Mouse (Mus musculus) midbrain, postnatal 0 days (tissue): ENCODE data around the gene Olfr993. TPM values are rescaled to one million over a fixed set of nuclear protein-coding genes. Genes with fewer than 3 reads are reported as not detected.

ENCODE experiments used
- ATAC-seq: fragments of 200-750 bp; cut with Nextera tagmentation; 2 replicates; pipeline ENCODE4 v1.8.0; 2017; ENCODE audit warnings: moderate number of reproducible peaks, mild to moderate bottlenecking, moderate TSS enrichment, moderate library complexity; ENCODE audit not compliant: low FRiP score
- DNase-seq: peaks from one replicate; pipeline ENCODE4 v3.0.0-alpha.2; 2015; ENCODE audit warnings: low spot score
- H3K27ac ChIP-seq: fragments of 300-500 bp; sonication (generic); 2 replicates; pipeline ENCODE4 v1.5.1; 2014; ENCODE audit warnings: low read depth, mild to moderate bottlenecking, low read length, mixed read lengths
- H3K27me3 ChIP-seq: fragments of 300-500 bp; sonication (generic); 2 replicates; pipeline ENCODE4 v1.6.1; 2014; ENCODE audit warnings: low read length, control low read depth, mixed read lengths; ENCODE audit not compliant: insufficient read depth
- H3K36me3 ChIP-seq: fragments of 300-500 bp; sonication (generic); 2 replicates; pipeline ENCODE4 v1.6.1; 2014; ENCODE audit warnings: low read length, control low read depth, mixed read lengths; ENCODE audit not compliant: insufficient read depth
- H3K4me1 ChIP-seq: fragments of 300-500 bp; sonication (generic); 2 replicates; pipeline ENCODE4 v1.6.1; 2014; ENCODE audit warnings: mild to moderate bottlenecking, control low read depth, antibody characterized with exemption, low read length, mixed read lengths; ENCODE audit not compliant: insufficient read depth
- H3K4me2 ChIP-seq: fragments of 300-500 bp; sonication (generic); 2 replicates; pipeline ENCODE4 v1.6.1; 2014; ENCODE audit warnings: low read depth, mild to moderate bottlenecking, low read length, mixed read lengths; ENCODE audit not compliant: poor library complexity, severe bottlenecking
- H3K4me3 ChIP-seq: fragments of 300-500 bp; sonication (generic); 2 replicates; pipeline ENCODE4 v1.5.1; 2014; ENCODE audit warnings: low read depth, mild to moderate bottlenecking, low read length, moderate library complexity
- H3K9ac ChIP-seq: fragments of 300-500 bp; sonication (generic); replicated peaks from 2 replicates; pipeline ENCODE4 v1.6.1; 2014; ENCODE audit warnings: mild to moderate bottlenecking, low read length, moderate library complexity, mixed read lengths; ENCODE audit not compliant: poor library complexity, severe bottlenecking
- H3K9me3 ChIP-seq: fragments of 300-500 bp; sonication (generic); 2 replicates; pipeline ENCODE4 v1.6.1; 2016; ENCODE audit warnings: low read length, control low read depth
- CTCF ChIP-seq: IDR thresholded peaks from 2 replicates; pipeline ENCODE4 v1.5.1; 2016; ENCODE audit warnings: antibody characterized with exemption, mild to moderate bottlenecking
- WGBS: fragments of 180-500 bp; shearing (Covaris S2); extraction: QIAGEN DNeasy Blood & Tissue Kit; methylation state at CpG from one replicate; pipeline ENCODE4 v1.1.7; 2014; 5-methylcytosine and 5-hydroxymethylcytosine counted together
- polyA plus RNA-seq: library from polyadenylated mRNA; unstranded; fragments of >200 nt; fragmentation: Nextera tagmentation; extraction: Ambion mirVana; gene quantifications from 2 replicates; pipeline ENCODE4 v1.2.1, GENCODE M21; 2015
- total RNA-seq: library from RNA; depleted of rRNA; stranded (reverse); fragments of >200 nt; gene quantifications from 2 replicates; pipeline ENCODE4 v1.2.3, GENCODE M21; 2014; rRNA removed

Olfr993 gene
- total RNA-seq (not detected in 2 replicates), polyA plus RNA-seq (not detected in 2 replicates)

DNA sequence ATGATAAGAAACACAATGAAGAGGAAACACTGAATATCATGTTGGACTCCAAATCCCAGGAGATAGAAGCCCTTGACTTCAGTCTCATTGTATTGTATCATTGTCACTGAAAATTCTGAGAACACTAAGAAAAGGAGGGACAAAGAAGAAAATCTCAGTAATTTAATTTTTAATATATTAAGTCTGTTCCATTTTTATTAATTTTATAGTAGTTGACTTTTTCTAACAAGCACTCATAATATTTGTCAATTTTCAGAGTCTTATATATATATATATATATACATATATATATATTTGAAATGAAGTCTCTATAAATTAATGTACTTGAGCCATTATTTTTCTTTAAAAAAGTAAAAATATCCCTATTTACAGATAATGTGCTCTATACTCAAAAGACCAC is at the start of gene Olfr993:
Gene Olfr993, minus strand, starts transcription at position 101 of the 400 bp plus-strand sequence.
- Histone ChIP-seq H3K4me2 (no peak within 1 kb of the TSS), H3K4me1 (no peaks in the 10 kb centered on the region), H3K36me3 (no peaks in the 10 kb centered on the region), H3K27me3 (no peaks in the 10 kb centered on the region), H3K27ac (no peak within 1 kb of the TSS), H3K9ac (no peak within 1 kb of the TSS), H3K9me3 (no peaks in the 10 kb centered on the region), H3K4me3 (no peak within 1 kb of the TSS)
- ATAC-seq = no peak
- no peak for DNase-seq
- no peak for TF ChIP-seq CTCF

- TF ChIP-seq CTCF = no peak
- H3K27me3 ChIP-seq = no peaks in the 10 kb centered on the region
- no peak within 1 kb of the TSS for H3K9ac ChIP-seq
- H3K4me2 ChIP-seq = no peak within 1 kb of the TSS
- no peaks in the 10 kb centered on the region for H3K4me1 ChIP-seq
- ATAC-seq = no peak
- WGBS = 14% methylated on average over 1 of the region's 1 CpGs
- H3K9me3 ChIP-seq = no peaks in the 10 kb centered on the region
- no peak for DNase-seq
- no peaks in the 10 kb centered on the region for H3K36me3 ChIP-seq
- H3K4me3 ChIP-seq = no peak within 1 kb of the TSS
- H3K27ac ChIP-seq = no peak within 1 kb of the TSS
Observed at GRCm38 (mm10) chr2:85443539-85443938, 28.9 kb upstream of the Olfr993 start, which contains the start of gene Olfr995. TSS of gene Olfr995 (minus strand) at chr2:85443639.

- Histone ChIP-seq H3K27ac (no peak overlapping the region), H3K9me3 (no peaks in the 10 kb centered on the region), H3K36me3 (no peaks in the 10 kb centered on the region), H3K27me3 (no peaks in the 10 kb centered on the region), H3K4me2 (no peak overlapping the region), H3K4me1 (no peaks in the 10 kb centered on the region), H3K9ac (no peak overlapping the region), H3K4me3 (no peak overlapping the region)
- no peak for DNase-seq
- no peak for TF ChIP-seq CTCF
- no peak for ATAC-seq
Observed at GRCm38 (mm10) chr2:85442546-85442945, 27.9 kb upstream of the Olfr993 start.

DNA sequence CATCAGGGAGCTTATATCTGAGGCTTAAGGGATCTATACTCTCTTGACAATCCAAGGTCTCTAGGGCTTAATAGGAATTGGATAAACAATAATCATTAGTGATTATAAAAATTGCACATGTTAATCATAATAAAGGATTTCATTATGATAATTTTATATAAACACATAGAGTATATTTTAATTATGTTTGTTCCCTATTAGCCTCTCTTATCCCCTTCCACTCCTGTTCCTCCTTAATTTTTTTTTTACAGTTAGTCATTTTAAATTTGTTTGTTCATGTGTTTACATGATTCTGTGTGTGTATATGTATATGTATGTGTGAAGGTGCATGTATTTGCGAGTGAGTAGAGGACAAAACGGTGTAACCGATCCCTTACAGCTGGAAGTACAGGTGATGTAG is 21.7 kb upstream of the Olfr993 start, which contains the start of gene Olfr994:
Gene Olfr994, minus strand, starts transcription at position 101 of the 400 bp plus-strand sequence.
- no peak within 1 kb of the TSS for H3K9ac ChIP-seq
- no peak for ATAC-seq
- WGBS = 94% methylated on average over 3 of the region's 3 CpGs

GRCm38 (mm10) chr2:85425893-85426292 is 11.2 kb upstream of the Olfr993 start:
- no peaks in the 10 kb centered on the region for H3K9me3 ChIP-seq
- no peak overlapping the region for H3K9ac ChIP-seq
- H3K27ac ChIP-seq = no peak overlapping the region
- WGBS = 91% methylated on average over 1 of the region's 1 CpGs
- H3K27me3 ChIP-seq = no peaks in the 10 kb centered on the region
- TF ChIP-seq CTCF = no peak
- no peaks in the 10 kb centered on the region for H3K36me3 ChIP-seq
- no peaks in the 10 kb centered on the region for H3K4me1 ChIP-seq
- H3K4me3 ChIP-seq = no peak overlapping the region
- DNase-seq (no peak), ATAC-seq (no peak)
- H3K4me2 ChIP-seq = no peak overlapping the region

More for the DNA sequence above, 21.7 kb upstream of the Olfr993 start, which contains the start of gene Olfr994:
- TF ChIP-seq CTCF = no peak
- H3K4me2 ChIP-seq = no peak within 1 kb of the TSS
- H3K27ac ChIP-seq = no peak within 1 kb of the TSS
- no peaks in the 10 kb centered on the region for H3K27me3 ChIP-seq
- H3K36me3 ChIP-seq = no peaks in the 10 kb centered on the region
- no peaks in the 10 kb centered on the region for H3K4me1 ChIP-seq
- H3K9me3 ChIP-seq = no peaks in the 10 kb centered on the region
- H3K4me3 ChIP-seq = no peak within 1 kb of the TSS
- DNase-seq = no peak

GRCm38 (mm10) chr2:85409369-85409768 is 5.3 kb downstream of the Olfr993 start, which contains the start of gene Olfr992:
TSS of gene Olfr992 (minus strand) at chr2:85409469.
- TF ChIP-seq CTCF = no peak
- Histone ChIP-seq H3K9me3 (no peaks in the 10 kb centered on the region), H3K27me3 (no peaks in the 10 kb centered on the region), H3K9ac (no peak within 1 kb of the TSS), H3K4me1 (no peaks in the 10 kb centered on the region), H3K36me3 (no peaks in the 10 kb centered on the region), H3K4me2 (no peak within 1 kb of the TSS), H3K27ac (no peak within 1 kb of the TSS), H3K4me3 (no peak within 1 kb of the TSS)
- WGBS = 59% methylated on average over 2 of the region's 2 CpGs
- no peak for DNase-seq
- no peak for ATAC-seq

Other genes with a start within 250 kb of the Olfr993 start
- gene Lrrc55, start 217.7 kb downstream of the Olfr993 start, total RNA-seq = 29.6 and 32.3 TPM in 2 replicates
- gene Lrrc55, start 217.7 kb downstream of the Olfr993 start, polyA plus RNA-seq = 10.9 and 11.5 TPM in 2 replicates
- not detected in 2 replicates for gene Olfr987, start 75.6 kb downstream of the Olfr993 start, total RNA-seq
- not detected in 2 replicates for gene Olfr987, start 75.6 kb downstream of the Olfr993 start, polyA plus RNA-seq
- not detected in 2 replicates for gene Olfr988, start 51.6 kb downstream of the Olfr993 start, total RNA-seq
- not detected in 2 replicates for gene Olfr988, start 51.6 kb downstream of the Olfr993 start, polyA plus RNA-seq
- gene Olfr992, start 5.4 kb downstream of the Olfr993 start, total RNA-seq = not detected in 2 replicates
- gene Olfr992, start 5.4 kb downstream of the Olfr993 start, polyA plus RNA-seq = not detected in 2 replicates
- not detected in 2 replicates for gene Olfr994, start 21.6 kb upstream of the Olfr993 start, total RNA-seq
- not detected in 2 replicates for gene Olfr994, start 21.6 kb upstream of the Olfr993 start, polyA plus RNA-seq
- gene Olfr995, start 28.8 kb upstream of the Olfr993 start, total RNA-seq = not detected in 2 replicates
- not detected in 2 replicates for gene Olfr995, start 28.8 kb upstream of the Olfr993 start, polyA plus RNA-seq
- gene 4833423E24Rik, start 104.1 kb upstream of the Olfr993 start, total RNA-seq = 0.05 and 0.24 TPM in 2 replicates
- 0.41 and 0.56 TPM in 2 replicates for gene 4833423E24Rik, start 104.1 kb upstream of the Olfr993 start, polyA plus RNA-seq
- not detected in 2 replicates for gene Olfr996, start 164.3 kb upstream of the Olfr993 start, total RNA-seq
- not detected in 2 replicates for gene Olfr996, start 164.3 kb upstream of the Olfr993 start, polyA plus RNA-seq
- gene Olfr998, start 174.1 kb upstream of the Olfr993 start, total RNA-seq = not detected in 2 replicates
- gene Olfr998, start 174.1 kb upstream of the Olfr993 start, polyA plus RNA-seq = not detected in 2 replicates
- gene Olfr1000, start 197.0 kb upstream of the Olfr993 start, total RNA-seq = not detected in 2 replicates
- not detected in 2 replicates for gene Olfr1000, start 197.0 kb upstream of the Olfr993 start, polyA plus RNA-seq
- not detected in 2 replicates for gene Olfr1002, start 235.8 kb upstream of the Olfr993 start, total RNA-seq
- gene Olfr1002, start 235.8 kb upstream of the Olfr993 start, polyA plus RNA-seq = not detected in 2 replicates
- gene Olfr154, start 249.6 kb upstream of the Olfr993 start, total RNA-seq = not detected in 2 replicates
- not detected in 2 replicates for gene Olfr154, start 249.6 kb upstream of the Olfr993 start, polyA plus RNA-seq